Mouse (Mus musculus) C2C12 (cell line): ENCODE data around the gene Cltc.

Experiments
- CEBPB ChIP-seq: IDR thresholded peaks from one replicate; pipeline ENCODE4 v1.6.1; 2011; ENCODE audit warnings: low read depth, mild to moderate bottlenecking, control low read depth, moderate library complexity
- CTCF ChIP-seq: IDR thresholded peaks from one replicate; pipeline ENCODE4 v1.5.1; 2011; ENCODE audit not compliant: control insufficient read depth, insufficient read depth, insufficient read length
- FOSL1 ChIP-seq: IDR thresholded peaks from one replicate; pipeline ENCODE4 v1.8.0; 2011; ENCODE audit warnings: mild to moderate bottlenecking, low read length; ENCODE audit not compliant: poor library complexity, insufficient read depth, severe bottlenecking
- MAX ChIP-seq: IDR thresholded peaks from one replicate; pipeline ENCODE4 v1.6.1; 2011; ENCODE audit warnings: mild to moderate bottlenecking, control low read depth
- MYOD1 ChIP-seq: IDR thresholded peaks from one replicate; pipeline ENCODE4 v1.6.1; 2011; ENCODE audit warnings: low read depth; ENCODE audit not compliant: control insufficient read depth, insufficient read length
- USF1 ChIP-seq: IDR thresholded peaks from one replicate; pipeline ENCODE4 v1.6.1; 2011; ENCODE audit warnings: low read depth, mild to moderate bottlenecking, control low read depth, moderate library complexity

- TF ChIP-seq CTCF (no peak), CEBPB (no peak), USF1 (no peak), MAX (no peak), MYOD1 (no peak), FOSL1 (no peak)
Measured at GRCm38 (mm10) chr11:86745634-86746404, 11.5 kb downstream of the Cltc start.
